Mouse (Mus musculus) left cerebral cortex, postnatal 36 days (tissue): ENCODE results near the gene Pou3f3. TPM values are rescaled to one million over a fixed set of nuclear protein-coding genes. Genes with fewer than 3 reads are reported as not detected.

ENCODE experiments used
- DNase-seq, 2 experiments: peaks; one replicate each; pipeline ENCODE4 v3.0.0; 2021 to 2022; ENCODE audit warnings: low spot score in 2 of 2, mixed read lengths in 1 of 2
- intact Hi-C: fragments of 180-260 bp; cut with DNase I; formaldehyde crosslinking; loops from one replicate; pipeline ENCODE4 v1.15.1; 2025
- total RNA-seq, 2 experiments: library from RNA; stranded (reverse); gene quantifications; 2 replicates each; pipeline ENCODE4 v1.2.3; 2021

The Pou3f3 gene
- total RNA-seq, 2 experiments from 2014 or later = 60.2 to 62.4 TPM

- intact Hi-C loops = loop anchor here (5.0 to 10.0 kb wide), 5 partner anchors 156 to 1818 kb away; no protein-coding TSS in a partner anchor
- peak; percentile 46 to 57 for DNase-seq
Observed at GRCm38 (mm10) chr1:42693101-42693715, 2.4 kb upstream of the Pou3f3 start.

GRCm38 (mm10) chr1:42693852-42694251 is 1.7 kb upstream of the Pou3f3 start:
- intact Hi-C loops = loop anchor here (2.0 to 10.0 kb wide), 6 partner anchors 157 to 1819 kb away; no protein-coding TSS in a partner anchor
- DNase-seq = peak; percentile 74 to 75

- intact Hi-C loops = loop anchor here (2.0 to 10.0 kb wide), 6 partner anchors 157 to 1819 kb away; no protein-coding TSS in a partner anchor
- DNase-seq = peak; percentile 66 to 69
Observed at GRCm38 (mm10) chr1:42694290-42694664, 1.3 kb upstream of the Pou3f3 start.

GRCm38 (mm10) chr1:42694665-42695577 is 647 bp upstream of the Pou3f3 start:
- intact Hi-C loops = loop anchor here (2.0 to 10.0 kb wide), 6 partner anchors 158 to 1820 kb away; no protein-coding TSS in a partner anchor
- DNase-seq = peak; percentile 70 to 78

- DNase-seq = peak; percentile 57 to 65
- intact Hi-C loops = loop anchor here (10.0 kb wide), 2 partner anchors 1422 to 1822 kb away; no protein-coding TSS in a partner anchor
Observed at GRCm38 (mm10) chr1:42696371-42697031, 933 bp downstream of the Pou3f3 start.

GRCm38 (mm10) chr1:42697321-42697755 is 1.8 kb downstream of the Pou3f3 start:
- intact Hi-C loops = loop anchor here (10.0 kb wide), 2 partner anchors 1423 to 1823 kb away; no protein-coding TSS in a partner anchor

GRCm38 (mm10) chr1:42697756-42698583 is 2.4 kb downstream of the Pou3f3 start:
- intact Hi-C loops = loop anchor here (2.0 to 10.0 kb wide), 3 partner anchors 15 to 1823 kb away; no protein-coding TSS in a partner anchor
- DNase-seq = peak; percentile 67 to 76

More at GRCm38 (mm10) chr1:42697321-42697755, 1.8 kb downstream of the Pou3f3 start:
- DNase-seq = no peak

GRCm38 (mm10) chr1:42698584-42699333 is 3.2 kb downstream of the Pou3f3 start:
- intact Hi-C loops = loop anchor here (2.0 to 10.0 kb wide), 3 partner anchors 14 to 1824 kb away; no protein-coding TSS in a partner anchor
- DNase-seq = peak in 1 of 2 experiments; percentile 63

- intact Hi-C loops = loop anchor here (2.0 to 10.0 kb wide), 3 partner anchors 13 to 1825 kb away; no protein-coding TSS in a partner anchor
Observed at GRCm38 (mm10) chr1:42699471-42699871, 3.9 kb downstream of the Pou3f3 start.

GRCm38 (mm10) chr1:42700171-42700570 is 4.6 kb downstream of the Pou3f3 start:
- intact Hi-C loops = no loop called here
- DNase-seq = no peak

More at GRCm38 (mm10) chr1:42699471-42699871, 3.9 kb downstream of the Pou3f3 start:
- DNase-seq = peak in 1 of 2 experiments; percentile 55

GRCm38 (mm10) chr1:42700815-42701214 is 5.2 kb downstream of the Pou3f3 start:
- no peak for DNase-seq
- intact Hi-C loops = no loop called here

- DNase-seq = no peak
- intact Hi-C loops = no loop called here
Observed at GRCm38 (mm10) chr1:42701833-42702611, 6.5 kb downstream of the Pou3f3 start.

GRCm38 (mm10) chr1:42702984-42703383 is 7.4 kb downstream of the Pou3f3 start:
- no peak for DNase-seq
- intact Hi-C loops = no loop called here

GRCm38 (mm10) chr1:42703424-42703823 is 7.9 kb downstream of the Pou3f3 start:
- no peak for DNase-seq
- intact Hi-C loops = no loop called here

GRCm38 (mm10) chr1:42703851-42704613 is 8.5 kb downstream of the Pou3f3 start:
- intact Hi-C loops = no loop called here
- DNase-seq = peak in 1 of 2 experiments; percentile 57
